Mouse (Mus musculus): ENCODE measurements at regions not wholly inside any gene's neighbourhood (a gene's known extent, or its start where the extent isn't known, plus 50 kb on each side); places are given as distances from the start of the nearest gene placed in this dataset.

DNA sequence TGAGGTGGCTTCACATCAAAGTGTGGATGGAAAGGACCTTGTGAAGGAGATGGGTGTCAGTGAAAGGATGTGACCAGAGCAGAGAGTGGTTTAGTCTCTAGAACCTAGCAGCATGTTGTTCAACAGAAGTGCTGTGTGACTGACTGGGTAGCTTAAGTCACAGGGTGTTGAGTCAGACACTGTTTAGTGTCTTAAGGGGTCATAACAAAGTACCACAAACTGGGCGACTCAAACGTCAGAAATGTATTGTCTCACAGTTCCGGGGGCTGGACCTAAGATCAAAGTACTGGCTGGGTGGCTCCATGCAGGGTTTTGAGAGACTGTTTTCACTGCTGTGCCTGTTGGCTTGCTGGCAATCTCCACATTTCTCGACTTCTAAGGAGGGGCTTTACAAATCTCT, 68.1 kb upstream of the Gadd45a start:
- Histone ChIP-seq H3K36me3 (ENCODE audit: control insufficient read depth, insufficient read depth) (no peaks in the 10 kb centered on the region), H3K4me3 (ENCODE audit: low read length) (no peak overlapping the region)
- WGBS = 6% methylated on average over 4 of the region's 4 CpGs

DNA sequence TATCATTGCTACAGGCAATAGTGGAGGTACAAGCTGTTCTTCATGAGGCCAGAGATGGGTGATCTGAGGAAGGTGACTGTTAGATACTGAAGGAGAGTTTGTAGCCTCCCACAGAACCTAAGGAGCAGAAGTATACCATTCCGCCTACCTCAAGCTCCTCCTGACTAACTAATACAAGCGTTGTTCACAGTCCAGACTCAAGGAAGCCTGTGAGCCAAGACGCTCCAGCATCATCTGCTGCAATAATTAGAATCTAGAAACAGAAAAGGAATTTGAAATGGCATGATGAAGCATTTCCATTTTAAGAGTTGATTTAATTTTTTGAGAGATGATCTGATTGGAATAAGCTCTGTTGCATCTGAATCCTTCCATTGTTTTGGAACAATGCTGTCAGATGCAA, 66.9 kb upstream of the Gadd45a start:
- Histone ChIP-seq H3K9me3 (replicated peaks; ENCODE audit: control insufficient read depth, low read length) (no peaks in the 10 kb centered on the region), H3K36me3 (ENCODE audit: control insufficient read depth, insufficient read depth) (no peaks in the 10 kb centered on the region), H3K27me3 (ENCODE audit: control insufficient read depth, insufficient read depth, low read length) (no peaks in the 10 kb centered on the region), H3K4me1 (ENCODE audit: control insufficient read depth, insufficient read depth, low read length) (peaks cover 11% of the 10 kb centered on the region), H3K9ac (ENCODE audit: low read length) (no peak overlapping the region), H3K27ac (ENCODE audit: low read length) (no peak overlapping the region), H3K4me3 (ENCODE audit: low read length) (no peak overlapping the region), H3K4me2 (ENCODE audit: low read depth, low read length) (no peak overlapping the region)
- no peak for ATAC-seq (replicated peaks; ENCODE audit: extremely low read depth, insufficient read depth, low FRiP score)
- 88% methylated on average over 3 of the region's 3 CpGs for WGBS

More for the DNA sequence above, 68.1 kb upstream of the Gadd45a start:
- no peak for ATAC-seq (replicated peaks; ENCODE audit: extremely low read depth, insufficient read depth, low FRiP score)
- Histone ChIP-seq H3K4me1 (ENCODE audit: control insufficient read depth, insufficient read depth, low read length) (peaks cover 11% of the 10 kb centered on the region), H3K9ac (ENCODE audit: low read length) (no peak overlapping the region), H3K27me3 (ENCODE audit: control insufficient read depth, insufficient read depth, low read length) (no peaks in the 10 kb centered on the region), H3K4me2 (ENCODE audit: low read depth, low read length) (no peak overlapping the region), H3K9me3 (replicated peaks; ENCODE audit: control insufficient read depth, low read length) (no peaks in the 10 kb centered on the region), H3K27ac (ENCODE audit: low read length) (no peak overlapping the region)

DNA sequence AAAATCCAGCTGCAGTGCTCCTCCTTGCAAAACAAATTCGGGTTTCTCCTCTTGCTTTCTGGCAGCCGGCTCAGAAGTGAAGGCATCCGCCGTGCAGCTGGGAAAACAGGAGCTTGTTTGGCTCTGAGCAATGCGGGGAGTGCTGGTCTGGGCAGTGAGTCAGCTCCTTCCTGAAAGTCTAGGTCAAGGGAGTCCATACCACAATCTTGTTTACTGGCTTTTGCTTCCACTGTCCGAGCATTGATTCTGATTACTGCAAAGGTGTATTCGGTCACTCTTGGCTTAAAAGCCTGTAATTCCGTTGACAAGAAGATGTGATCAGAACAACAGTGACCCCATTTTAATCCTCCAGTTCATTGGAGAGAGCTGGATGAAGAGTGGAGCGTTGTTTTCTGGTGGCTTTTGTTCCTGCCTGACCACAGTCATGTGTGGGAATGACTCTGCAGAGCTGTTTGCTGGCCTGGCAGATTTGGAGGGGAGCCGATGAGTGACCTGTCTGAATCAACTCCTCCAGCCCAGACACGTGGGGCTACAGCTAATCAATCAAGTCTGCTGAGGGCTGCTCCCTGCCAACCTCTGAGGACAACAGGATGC, 65.4 kb upstream of the Gadd45a start:
- H3K9ac ChIP-seq (ENCODE audit: low read length) = no peak overlapping the region; the same call in 1 of the 2 replicates
- peak overlapping the region; percentile 40 for H3K4me2 ChIP-seq (ENCODE audit: low read depth, low read length)
- no peak overlapping the region for H3K4me3 ChIP-seq (ENCODE audit: low read length)
- H3K4me1 ChIP-seq (ENCODE audit: control insufficient read depth, insufficient read depth, low read length) = peaks cover 11% of the 10 kb centered on the region
- H3K9me3 ChIP-seq (replicated peaks; ENCODE audit: control insufficient read depth, low read length) = no peaks in the 10 kb centered on the region
- H3K27me3 ChIP-seq (ENCODE audit: control insufficient read depth, insufficient read depth, low read length) = no peaks in the 10 kb centered on the region
- ATAC-seq (replicated peaks; ENCODE audit: extremely low read depth, insufficient read depth, low FRiP score) = peak; percentile 50; the same call in 1 of the 2 replicates
- no peaks in the 10 kb centered on the region for H3K36me3 ChIP-seq (ENCODE audit: control insufficient read depth, insufficient read depth)
- 33% methylated on average over 11 of the region's 11 CpGs for WGBS
- peak overlapping the region; percentile 31 for H3K27ac ChIP-seq (ENCODE audit: low read length)

DNA sequence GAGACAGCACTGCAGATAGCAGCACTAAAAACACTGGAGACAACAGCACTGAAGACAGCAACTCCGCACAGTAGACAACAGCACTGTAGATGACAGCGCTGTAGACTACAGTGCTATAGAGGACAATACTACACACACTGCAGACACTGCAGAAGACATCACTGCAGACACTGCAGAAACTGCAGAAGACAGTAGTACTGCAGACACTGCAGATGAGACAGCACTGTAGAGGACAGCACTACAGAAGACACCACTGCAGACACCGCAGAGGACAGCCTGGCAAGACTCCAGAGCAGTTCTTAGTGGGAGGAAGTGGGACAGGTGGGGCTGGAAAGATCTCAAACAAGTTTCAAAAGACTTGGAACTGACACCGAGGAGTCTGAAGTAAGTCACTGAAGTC, 64.8 kb upstream of the Gadd45a start:
- peak overlapping the region; percentile 31; the same call in 1 of the 2 replicates for H3K27ac ChIP-seq (ENCODE audit: low read length)

DNA sequence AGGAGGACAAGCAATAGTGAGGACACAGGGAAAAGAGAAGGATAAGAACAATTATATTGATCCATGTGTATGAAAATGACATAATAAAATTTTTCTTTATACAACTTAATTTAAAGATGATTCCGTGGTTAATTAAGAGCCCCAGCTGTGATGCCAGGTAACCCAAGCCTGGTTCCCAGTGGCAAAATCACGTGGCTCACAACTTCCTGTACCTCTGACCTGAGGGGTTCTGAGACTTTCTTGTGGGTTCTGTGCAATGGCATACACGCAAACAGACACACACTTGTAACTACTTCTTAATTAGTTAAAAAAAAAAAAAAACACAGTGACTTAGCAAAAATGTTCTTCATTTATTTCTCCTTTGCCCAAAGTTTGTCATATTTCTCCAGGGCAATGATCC, 57.2 kb upstream of the Gadd45a start:
- Histone ChIP-seq H3K4me1 (ENCODE audit: control insufficient read depth, insufficient read depth, low read length) (no peaks in the 10 kb centered on the region), H3K4me2 (ENCODE audit: low read depth, low read length) (no peak overlapping the region), H3K36me3 (ENCODE audit: control insufficient read depth, insufficient read depth) (no peaks in the 10 kb centered on the region), H3K4me3 (ENCODE audit: low read length) (no peak overlapping the region), H3K27me3 (ENCODE audit: control insufficient read depth, insufficient read depth, low read length) (no peaks in the 10 kb centered on the region), H3K9ac (ENCODE audit: low read length) (no peak overlapping the region), H3K27ac (ENCODE audit: low read length) (no peak overlapping the region), H3K9me3 (replicated peaks; ENCODE audit: control insufficient read depth, low read length) (no peaks in the 10 kb centered on the region)
- 61% methylated on average over 3 of the region's 3 CpGs for WGBS
- ATAC-seq (replicated peaks; ENCODE audit: extremely low read depth, insufficient read depth, low FRiP score) = no peak

More for the DNA sequence above, 64.8 kb upstream of the Gadd45a start:
- H3K9me3 ChIP-seq (replicated peaks; ENCODE audit: control insufficient read depth, low read length) = no peaks in the 10 kb centered on the region
- peaks cover 11% of the 10 kb centered on the region for H3K4me1 ChIP-seq (ENCODE audit: control insufficient read depth, insufficient read depth, low read length)
- no peak overlapping the region for H3K4me3 ChIP-seq (ENCODE audit: low read length)
- no peak overlapping the region for H3K9ac ChIP-seq (ENCODE audit: low read length)
- no peaks in the 10 kb centered on the region for H3K36me3 ChIP-seq (ENCODE audit: control insufficient read depth, insufficient read depth)
- ATAC-seq (replicated peaks; ENCODE audit: extremely low read depth, insufficient read depth, low FRiP score) = peak; percentile 57
- H3K27me3 ChIP-seq (ENCODE audit: control insufficient read depth, insufficient read depth, low read length) = no peaks in the 10 kb centered on the region
- peak overlapping the region; percentile 40 for H3K4me2 ChIP-seq (ENCODE audit: low read depth, low read length)
- 64% methylated on average over 4 of the region's 4 CpGs for WGBS

DNA sequence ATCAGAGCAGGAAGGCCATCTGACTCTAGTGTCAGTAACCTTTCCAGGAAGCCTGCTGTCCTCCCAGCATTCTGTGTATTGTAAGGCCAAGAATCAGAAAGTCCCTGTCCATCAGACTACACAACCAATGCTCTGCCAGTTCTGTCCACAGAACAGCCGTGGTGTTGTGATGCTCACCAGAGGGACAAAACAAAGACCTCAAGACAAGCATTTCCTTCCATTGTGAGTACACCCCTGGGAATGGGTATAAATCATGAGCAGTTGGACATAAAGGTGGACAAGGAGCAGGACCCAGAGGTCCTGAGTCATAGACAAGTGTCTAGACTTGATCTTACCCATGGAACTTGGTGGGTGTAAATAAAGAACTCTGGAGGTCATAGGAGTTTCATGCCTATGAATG, 55.9 kb upstream of the Gadd45a start:
- ATAC-seq (replicated peaks; ENCODE audit: extremely low read depth, insufficient read depth, low FRiP score) = no peak
- Histone ChIP-seq H3K4me1 (ENCODE audit: control insufficient read depth, insufficient read depth, low read length) (no peaks in the 10 kb centered on the region), H3K4me3 (ENCODE audit: low read length) (no peak overlapping the region), H3K4me2 (ENCODE audit: low read depth, low read length) (no peak overlapping the region), H3K27me3 (ENCODE audit: control insufficient read depth, insufficient read depth, low read length) (no peaks in the 10 kb centered on the region), H3K9ac (ENCODE audit: low read length) (no peak overlapping the region), H3K27ac (ENCODE audit: low read length) (no peak overlapping the region), H3K36me3 (ENCODE audit: control insufficient read depth, insufficient read depth) (no peaks in the 10 kb centered on the region), H3K9me3 (replicated peaks; ENCODE audit: control insufficient read depth, low read length) (no peaks in the 10 kb centered on the region)
- WGBS = 68% methylated on average over 1 of the region's 1 CpGs

DNA sequence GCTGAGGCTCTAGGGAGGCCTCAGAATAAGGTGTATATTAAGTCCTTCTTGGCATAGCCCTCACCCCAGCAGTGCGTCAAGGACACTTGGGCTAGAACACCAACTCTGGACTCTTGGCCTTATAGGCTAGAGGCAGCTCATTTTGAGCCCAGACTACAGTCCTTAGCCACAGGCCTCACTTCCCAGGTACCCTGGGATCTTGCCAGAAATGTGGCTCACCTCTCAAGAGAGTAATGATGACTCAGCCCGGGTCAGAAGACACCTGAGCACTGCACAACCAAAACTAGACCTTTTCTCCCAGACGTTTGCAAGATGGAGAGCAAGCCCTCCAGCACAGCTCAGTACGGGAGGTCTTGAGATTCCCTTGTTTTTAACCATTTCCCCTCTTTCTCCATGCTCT, 52.9 kb upstream of the Gadd45a start:
- Histone ChIP-seq H3K27ac (ENCODE audit: low read length) (no peak overlapping the region), H3K27me3 (ENCODE audit: control insufficient read depth, insufficient read depth, low read length) (no peaks in the 10 kb centered on the region), H3K4me1 (ENCODE audit: control insufficient read depth, insufficient read depth, low read length) (no peaks in the 10 kb centered on the region), H3K9ac (ENCODE audit: low read length) (no peak overlapping the region), H3K9me3 (replicated peaks; ENCODE audit: control insufficient read depth, low read length) (no peaks in the 10 kb centered on the region), H3K36me3 (ENCODE audit: control insufficient read depth, insufficient read depth) (no peaks in the 10 kb centered on the region), H3K4me2 (ENCODE audit: low read depth, low read length) (no peak overlapping the region), H3K4me3 (ENCODE audit: low read length) (no peak overlapping the region)
- ATAC-seq (replicated peaks; ENCODE audit: extremely low read depth, insufficient read depth, low FRiP score) = no peak
- 70% methylated on average over 4 of the region's 4 CpGs for WGBS

DNA sequence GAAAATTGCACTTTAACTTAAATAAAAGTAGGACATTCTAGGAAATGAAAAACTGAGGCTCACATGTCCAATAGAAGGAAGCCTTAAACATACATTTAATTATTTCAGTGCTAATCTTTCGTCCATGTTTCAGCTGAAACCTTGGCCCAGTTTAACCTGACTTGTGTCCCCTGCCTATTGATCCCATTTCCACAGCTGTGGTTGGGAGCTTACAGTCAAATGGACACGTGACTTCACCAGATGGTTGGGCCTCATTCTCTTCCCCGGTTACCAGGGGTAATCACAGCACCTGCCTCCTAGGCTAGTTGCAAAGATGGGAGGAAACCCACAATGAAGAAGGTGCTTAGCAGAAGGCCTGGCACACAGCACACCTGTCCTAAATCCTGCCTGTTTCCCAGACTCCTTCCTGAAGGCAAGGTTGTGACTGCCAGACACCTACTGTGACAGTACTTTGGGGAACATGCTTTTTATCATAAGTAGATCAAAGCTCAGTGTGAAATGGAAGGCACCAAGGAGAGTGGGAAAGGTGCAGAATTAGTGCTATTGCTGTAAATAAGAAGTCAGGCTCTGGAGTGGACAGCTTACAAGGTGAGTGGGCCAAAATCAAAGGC, 52.4 kb upstream of the Gadd45a start:
- Histone ChIP-seq H3K27me3 (ENCODE audit: control insufficient read depth, insufficient read depth, low read length) (no peaks in the 10 kb centered on the region), H3K9me3 (replicated peaks; ENCODE audit: control insufficient read depth, low read length) (no peaks in the 10 kb centered on the region), H3K4me2 (ENCODE audit: low read depth, low read length) (no peak overlapping the region), H3K9ac (ENCODE audit: low read length) (no peak overlapping the region), H3K4me3 (ENCODE audit: low read length) (no peak overlapping the region), H3K4me1 (ENCODE audit: control insufficient read depth, insufficient read depth, low read length) (no peaks in the 10 kb centered on the region), H3K36me3 (ENCODE audit: control insufficient read depth, insufficient read depth) (no peaks in the 10 kb centered on the region), H3K27ac (ENCODE audit: low read length) (no peak overlapping the region)
- 76% methylated on average over 3 of the region's 3 CpGs for WGBS
- ATAC-seq (replicated peaks; ENCODE audit: extremely low read depth, insufficient read depth, low FRiP score) = no peak

DNA sequence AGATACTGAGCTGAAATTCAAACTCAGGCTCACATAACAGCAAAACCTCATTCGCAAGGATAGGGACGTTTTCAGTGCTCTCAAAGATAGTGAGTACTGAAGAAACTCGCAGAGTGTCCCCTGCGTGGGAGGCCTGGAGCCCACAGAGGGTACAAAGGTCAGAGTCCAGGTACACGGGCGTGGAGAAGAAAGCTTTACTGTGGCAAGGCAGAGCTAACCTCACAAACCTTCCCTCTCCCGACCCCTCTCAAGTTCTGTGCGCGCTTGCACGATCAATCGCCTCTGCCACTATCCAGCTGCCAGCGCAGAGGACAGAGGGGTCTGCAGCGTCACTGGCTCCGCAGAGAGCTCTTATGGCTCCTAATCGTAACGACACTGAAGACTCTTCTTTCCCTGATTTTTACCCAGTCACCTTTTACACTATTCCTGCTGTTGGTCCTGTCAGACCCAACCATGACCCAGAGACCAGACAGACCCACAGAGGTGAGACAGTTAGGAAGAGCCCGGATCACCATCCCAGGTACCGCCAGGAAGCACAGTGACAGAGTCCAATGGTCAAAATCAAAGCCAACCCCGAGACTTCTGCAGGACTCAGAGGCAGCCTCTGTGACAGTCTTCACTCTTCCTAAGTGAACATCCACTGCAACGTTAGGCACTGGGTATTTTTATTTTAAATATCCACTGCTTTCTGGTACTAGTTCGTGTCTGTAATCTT, 51.6 kb upstream of the Gadd45a start:
- no peak for ATAC-seq (replicated peaks; ENCODE audit: extremely low read depth, insufficient read depth, low FRiP score)
- H3K27me3 ChIP-seq (ENCODE audit: control insufficient read depth, insufficient read depth, low read length) = no peaks in the 10 kb centered on the region
- H3K4me3 ChIP-seq (ENCODE audit: low read length) = no peak overlapping the region
- H3K27ac ChIP-seq (ENCODE audit: low read length) = no peak overlapping the region
- no peak overlapping the region for H3K9ac ChIP-seq (ENCODE audit: low read length)
- no peak overlapping the region for H3K4me2 ChIP-seq (ENCODE audit: low read depth, low read length)
- H3K36me3 ChIP-seq (ENCODE audit: control insufficient read depth, insufficient read depth) = no peaks in the 10 kb centered on the region
- 65% methylated on average over 21 of the region's 21 CpGs for WGBS
- no peaks in the 10 kb centered on the region for H3K9me3 ChIP-seq (replicated peaks; ENCODE audit: control insufficient read depth, low read length)
- H3K4me1 ChIP-seq (ENCODE audit: control insufficient read depth, insufficient read depth, low read length) = no peaks in the 10 kb centered on the region

Data from heart, embryonic 16.5 days (tissue).